Mouse (Mus musculus) ES-E14 (cell line): ENCODE data around the gene Gm49396. TPM values are rescaled to one million over a fixed set of nuclear protein-coding genes. Genes with fewer than 3 reads are reported as not detected.

Source experiments
- DNase-seq: peaks from one replicate; pipeline ENCODE4 v3.0.0-alpha.2; 2013; ENCODE audit warnings: low read depth, low spot score
- H3K27ac ChIP-seq: 2 replicates; pipeline ENCODE4 v1.5.1; 2012; ENCODE audit warnings: low read depth, mild to moderate bottlenecking, low read length, moderate library complexity, mixed read lengths; ENCODE audit not compliant: poor library complexity, insufficient read depth, severe bottlenecking
- H3K36me3 ChIP-seq: 2 replicates; pipeline ENCODE4 v1.6.1; 2012; ENCODE audit warnings: mild to moderate bottlenecking, low read length, moderate library complexity, mixed read lengths; ENCODE audit not compliant: control insufficient read depth, poor library complexity, insufficient read depth, severe bottlenecking
- H3K4me1 ChIP-seq, 2 experiments: fragments of 150-350 bp in 1 of 2; sonication (generic) in 1 of 2; 2 replicates each; pipeline ENCODE4 v1.6.1; 2012; ENCODE audit warnings: low read length in 2 of 2, mild to moderate bottlenecking in 1 of 2, mixed read lengths in 1 of 2; ENCODE audit not compliant: control insufficient read depth in 2 of 2, insufficient read depth in 2 of 2, poor library complexity in 1 of 2
- H3K4me3 ChIP-seq, 2 experiments: fragments of 150-350 bp in 1 of 2; sonication (generic) in 1 of 2; 2 replicates each; pipeline ENCODE4 v1.5.1; 2012; ENCODE audit warnings: low read length in 2 of 2, low read depth in 1 of 2, mild to moderate bottlenecking in 1 of 2, mixed read lengths in 1 of 2; ENCODE audit not compliant: insufficient read depth in 1 of 2, poor library complexity in 1 of 2, severe bottlenecking in 1 of 2
- H3K9ac ChIP-seq: 2 replicates; pipeline ENCODE4 v1.6.1; 2012; ENCODE audit warnings: low read depth, mild to moderate bottlenecking, low read length, mixed read lengths; ENCODE audit not compliant: poor library complexity, insufficient read depth, severe bottlenecking
- H3K9me3 ChIP-seq: fragments of 150-350 bp; sonication (generic); 2 replicates; pipeline ENCODE4 v1.6.1; 2012; ENCODE audit warnings: low read depth, mild to moderate bottlenecking, low read length; ENCODE audit not compliant: control insufficient read depth, insufficient read depth
- CHD2 ChIP-seq: IDR thresholded peaks from 2 replicates; pipeline ENCODE4 v1.6.1; 2014; ENCODE audit warnings: mild to moderate bottlenecking, low read depth, low read length, inconsistent platforms
- HCFC1 ChIP-seq: IDR thresholded peaks from 2 replicates; pipeline ENCODE4 v1.6.1; 2012; ENCODE audit warnings: low read length, inconsistent platforms, borderline replicate concordance; ENCODE audit not compliant: insufficient read depth
- MAFK ChIP-seq: IDR thresholded peaks from 2 replicates; pipeline ENCODE4 v1.6.1; 2014; ENCODE audit warnings: mild to moderate bottlenecking, low read depth, low read length, inconsistent platforms; ENCODE audit not compliant: insufficient read depth
- ZC3H11A ChIP-seq: IDR thresholded peaks from 2 replicates; pipeline ENCODE4 v1.6.1; 2012; ENCODE audit warnings: low read depth, mild to moderate bottlenecking, inconsistent platforms, low read length, borderline replicate concordance
- ZNF384 ChIP-seq: IDR thresholded peaks from 2 replicates; pipeline ENCODE4 v1.6.1; 2012; ENCODE audit warnings: low read depth, low read length, inconsistent platforms
- in situ Hi-C, 2 experiments: fragments of 600-800 bp; cut with MboI; formaldehyde crosslinking; loops; one replicate each; pipeline ENCODE4 v1.15.1; 2025; ENCODE audit warnings: low sequenced_read_pairs in 2 of 2, inconsistent platforms in 1 of 2; ENCODE audit not compliant: unreplicated experiment in 2 of 2
- total RNA-seq: library from RNA; depleted of rRNA; stranded (reverse); fragments of 300-350 nt; gene quantifications from 2 replicates; pipeline ENCODE4 v1.2.3, GENCODE M21; 2012

The Gm49396 gene
- total RNA-seq, 1 experiment = 4.1 TPM

GRCm38 (mm10) chr7:30590927-30591604, 27.9 kb downstream of the Gm49396 start:
- H3K36me3 ChIP-seq = peaks cover 8% of the 10 kb centered on the region
- 0 out of 2 replicates have a peak overlapping the region, but pooled peaks have one; percentile 10 for H3K9ac ChIP-seq
- in situ Hi-C loops = no loop called here
- peaks cover 4 to 30% of the 10 kb centered on the region in 2 experiments for H3K4me1 ChIP-seq
- H3K4me3 ChIP-seq = no peak overlapping the region
- TF ChIP-seq MAFK = no peak
- TF ChIP-seq HCFC1 = no peak
- TF ChIP-seq ZNF384 = no peak
- no peak for TF ChIP-seq CHD2
- TF ChIP-seq ZC3H11A = no peak
- DNase-seq = no peak
- no peak overlapping the region for H3K27ac ChIP-seq
- no peaks in the 10 kb centered on the region for H3K9me3 ChIP-seq

- no peak for DNase-seq
- no peak overlapping the region for H3K27ac ChIP-seq
- TF ChIP-seq HCFC1 (no peak), MAFK (no peak), ZNF384 (no peak), ZC3H11A (no peak), CHD2 (no peak)
- H3K4me3 ChIP-seq = no peak overlapping the region
- H3K9ac ChIP-seq = peak overlapping the region; percentile 17; the same call in 1 of the 2 replicates
- in situ Hi-C loops = no loop called here
- peaks cover 3% of the 10 kb centered on the region for H3K36me3 ChIP-seq
- peaks cover 4 to 30% of the 10 kb centered on the region in 2 experiments for H3K4me1 ChIP-seq
- no peaks in the 10 kb centered on the region for H3K9me3 ChIP-seq
Measured at GRCm38 (mm10) chr7:30591605-30591951, 28.4 kb downstream of the Gm49396 start.

GRCm38 (mm10) chr7:30592772-30593423, 29.8 kb downstream of the Gm49396 start:
- Histone ChIP-seq H3K4me3 (0 out of 4 replicates have a peak overlapping the region, but pooled peaks of 1 of the 2 experiments have one; percentile 10), H3K9me3 (no peaks in the 10 kb centered on the region), H3K9ac (no peak overlapping the region), H3K4me1 (peaks cover 0 to 24% of the 10 kb centered on the region in 2 experiments; a peak in 3 of 4 replicates), H3K27ac (no peak overlapping the region), H3K36me3 (no peaks in the 10 kb centered on the region)
- in situ Hi-C loops = no loop called here
- no peak for DNase-seq
- TF ChIP-seq CHD2 (no peak), ZC3H11A (no peak), ZNF384 (no peak), MAFK (no peak), HCFC1 (no peak)

- Histone ChIP-seq H3K36me3 (no peaks in the 10 kb centered on the region), H3K27ac (no peak overlapping the region), H3K4me3 (no peak overlapping the region), H3K4me1 (peaks cover 0 to 24% of the 10 kb centered on the region in 2 experiments; a peak in 3 of 4 replicates), H3K9ac (no peak overlapping the region), H3K9me3 (no peaks in the 10 kb centered on the region)
- no peak for TF ChIP-seq HCFC1
- TF ChIP-seq ZC3H11A = no peak
- no peak for TF ChIP-seq MAFK
- no peak for TF ChIP-seq ZNF384
- TF ChIP-seq CHD2 = no peak
- no peak for DNase-seq
- in situ Hi-C loops = no loop called here
Measured at GRCm38 (mm10) chr7:30593579-30594509, 30.7 kb downstream of the Gm49396 start.
